Mouse (Mus musculus): ENCODE results near the gene Lurap1.

Lurap1 gene

GRCm38 (mm10) chr4:116151238-116151637, at the start of gene Lurap1:
TSS of gene Lurap1 (minus strand) at chr4:116151338.
- DNase-seq = no peak

GRCm38 (mm10) chr4:116198422-116198821, 47.3 kb upstream of the Lurap1 start:
- peak; percentile 20 for DNase-seq

- DNase-seq = no peak
Measured at GRCm38 (mm10) chr4:116193583-116194383, 42.6 kb upstream of the Lurap1 start.

- DNase-seq = no peak
Measured at GRCm38 (mm10) chr4:116192286-116192835, 41.2 kb upstream of the Lurap1 start.

- DNase-seq = no peak
Measured at GRCm38 (mm10) chr4:116185083-116185482, 33.9 kb upstream of the Lurap1 start.

- DNase-seq = peak; percentile 60
Measured at GRCm38 (mm10) chr4:116182745-116183144, 31.6 kb upstream of the Lurap1 start.

GRCm38 (mm10) chr4:116182079-116182478, 30.9 kb upstream of the Lurap1 start:
- DNase-seq = no peak

- DNase-seq = peak; percentile 91
Measured at GRCm38 (mm10) chr4:116177140-116177539, 26.0 kb upstream of the Lurap1 start.

- DNase-seq = peak; percentile 91
Measured at GRCm38 (mm10) chr4:116176543-116176988, 25.4 kb upstream of the Lurap1 start.

GRCm38 (mm10) chr4:116175711-116176542, 24.8 kb upstream of the Lurap1 start:
- DNase-seq = peak; percentile 47

- DNase-seq = no peak
Measured at GRCm38 (mm10) chr4:116175136-116175535, 24.0 kb upstream of the Lurap1 start.

GRCm38 (mm10) chr4:116174466-116175116, 23.5 kb upstream of the Lurap1 start:
- DNase-seq = peak; percentile 57

- no peak for DNase-seq
Measured at GRCm38 (mm10) chr4:116173752-116174151, 22.6 kb upstream of the Lurap1 start.

- DNase-seq = no peak
Measured at GRCm38 (mm10) chr4:116173072-116173471, 21.9 kb upstream of the Lurap1 start, which contains the start of the genes 1700042G07Rik and Gm49337. TSS of gene 1700042G07Rik (plus strand) at chr4:116173372. TSS of gene Gm49337 (plus strand) at chr4:116173384.

- DNase-seq = no peak
Measured at GRCm38 (mm10) chr4:116169353-116169672, 18.2 kb upstream of the Lurap1 start.

- peak; percentile 93 for DNase-seq
Measured at GRCm38 (mm10) chr4:116168617-116169352, 17.6 kb upstream of the Lurap1 start.

GRCm38 (mm10) chr4:116167404-116167803, 16.3 kb upstream of the Lurap1 start, which contains the start of gene Tspan1:
TSS of gene Tspan1 (minus strand) at chr4:116167601.
- DNase-seq = peak; percentile 91

- DNase-seq = no peak
Measured at GRCm38 (mm10) chr4:116165708-116166407, 14.7 kb upstream of the Lurap1 start.

- peak; percentile 51 for DNase-seq
Measured at GRCm38 (mm10) chr4:116164759-116165554, 13.8 kb upstream of the Lurap1 start.

GRCm38 (mm10) chr4:116162142-116162541, 11.0 kb upstream of the Lurap1 start:
- DNase-seq = peak; percentile 64
